Mouse (Mus musculus) testis, adult 2 months (tissue): ENCODE measurements around the gene Irak2.

Experiments used
- CTCF ChIP-seq: fragments of 200-500 bp; IDR thresholded peaks from 2 replicates; pipeline ENCODE4 v1.5.1; 2012; ENCODE audit warnings: low read depth, mild to moderate bottlenecking, inconsistent platforms, low read length, moderate library complexity; ENCODE audit not compliant: control insufficient read depth, insufficient read depth, insufficient replicate concordance
- POLR2A ChIP-seq: fragments of 200-500 bp; IDR thresholded peaks from 2 replicates; pipeline ENCODE4 v1.6.1; 2012; ENCODE audit warnings: low read depth, mild to moderate bottlenecking, inconsistent platforms, low read length, moderate library complexity; ENCODE audit not compliant: control insufficient read depth

- no peak for TF ChIP-seq POLR2A
- no peak for TF ChIP-seq CTCF
These were observed 24.1 kb upstream of the Irak2 start for GRCm38 (mm10) chr6:113614152-113614551.
